Mouse (Mus musculus): ENCODE results near the gene St3gal3. TPM values are rescaled to one million over a fixed set of nuclear protein-coding genes. Genes with fewer than 3 reads are reported as not detected.
A peak's percentile ranks its signal among the peaks of the same experiment; 100 is the strongest.

St3gal3 gene
- polyA plus RNA-seq, 1 experiment, result 71.2 TPM

DNA sequence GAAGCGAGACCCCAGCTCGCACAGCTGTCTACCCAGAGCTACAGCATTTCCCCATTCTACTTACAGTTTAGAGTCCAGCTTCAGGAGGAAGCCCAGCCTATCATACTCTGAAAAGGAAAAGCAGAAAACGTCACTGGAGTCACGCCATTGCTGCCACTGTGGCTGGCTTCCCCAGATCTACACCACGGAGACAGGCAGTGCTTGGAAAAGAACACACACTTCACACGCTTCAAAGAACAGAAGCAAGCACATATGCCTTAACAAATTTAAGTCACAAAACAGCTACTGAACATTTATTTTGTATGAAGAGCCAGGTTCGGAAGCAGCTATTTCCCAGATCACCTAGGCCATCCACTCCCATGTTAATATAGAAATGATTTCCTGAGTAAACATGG, 102.9 kb downstream of the St3gal3 start:
- H3K27ac ChIP-seq (ENCODE audit: insufficient read depth, low read length), result no peak overlapping the region
- peaks cover 8% of the 10 kb centered on the region for H3K4me1 ChIP-seq (ENCODE audit: control insufficient read depth, insufficient read depth, low read length)
- no peaks in the 10 kb centered on the region for H3K27me3 ChIP-seq (ENCODE audit: control insufficient read depth, insufficient read depth, low read length)
- no peak for DNase-seq
- no peak overlapping the region for H3K4me3 ChIP-seq (replicated peaks; ENCODE audit: insufficient read depth, low read depth, low read length)
- TF ChIP-seq CTCF (IDR thresholded peaks at IDR 0.05; ENCODE audit: borderline replicate concordance, insufficient read depth, low read depth, low read length) (no peak), POLR2A (IDR thresholded peaks at IDR 0.05; ENCODE audit: borderline replicate concordance, insufficient read depth, low read length) (no peak)
- WGBS, result 81% methylated on average over 7 of the region's 7 CpGs

DNA sequence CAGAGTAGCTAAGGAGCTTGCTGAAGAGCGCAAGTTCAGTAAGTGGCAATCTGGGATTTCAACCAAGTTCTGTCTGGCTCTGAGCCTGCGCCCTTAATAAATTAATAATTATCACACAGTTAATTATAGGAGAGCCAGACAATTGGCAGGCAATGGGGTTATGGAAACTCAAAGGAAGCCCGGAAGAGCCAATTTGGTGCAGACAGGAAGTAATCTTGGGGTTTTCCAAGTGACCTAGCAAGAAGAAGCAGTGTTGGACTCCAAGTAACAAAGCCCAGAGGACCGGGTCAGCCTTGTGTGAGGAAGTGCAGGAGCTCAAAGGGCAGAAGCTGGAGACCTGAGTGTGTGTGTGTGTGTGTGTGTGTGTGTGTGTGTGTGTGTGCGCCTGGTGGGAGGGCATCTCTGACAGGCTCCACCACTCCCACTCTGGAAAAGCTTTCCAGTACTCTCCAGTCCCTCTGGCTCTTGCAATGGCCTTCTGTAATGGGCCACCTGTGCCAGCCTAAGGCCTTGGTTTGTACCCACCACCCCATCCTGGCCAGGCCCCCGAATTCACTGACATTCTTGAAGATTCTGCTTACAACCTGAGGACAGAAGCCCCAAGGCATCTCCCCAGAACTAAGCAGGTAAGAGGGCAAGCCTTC, 103.5 kb downstream of the St3gal3 start:
- H3K27ac ChIP-seq (ENCODE audit: insufficient read depth, low read length), result no peak overlapping the region
- no peak overlapping the region for H3K4me3 ChIP-seq (replicated peaks; ENCODE audit: insufficient read depth, low read depth, low read length)
- DNase-seq, result peak in 1 of 2 experiments; percentile 38
- no peak for TF ChIP-seq CTCF (IDR thresholded peaks at IDR 0.05; ENCODE audit: borderline replicate concordance, insufficient read depth, low read depth, low read length)
- TF ChIP-seq POLR2A (IDR thresholded peaks at IDR 0.05; ENCODE audit: borderline replicate concordance, insufficient read depth, low read length), result no peak
- H3K4me1 ChIP-seq (ENCODE audit: control insufficient read depth, insufficient read depth, low read length), result peaks cover 8% of the 10 kb centered on the region
- WGBS, result 18% methylated on average over 6 of the region's 6 CpGs
- H3K27me3 ChIP-seq (ENCODE audit: control insufficient read depth, insufficient read depth, low read length), result no peaks in the 10 kb centered on the region

DNA sequence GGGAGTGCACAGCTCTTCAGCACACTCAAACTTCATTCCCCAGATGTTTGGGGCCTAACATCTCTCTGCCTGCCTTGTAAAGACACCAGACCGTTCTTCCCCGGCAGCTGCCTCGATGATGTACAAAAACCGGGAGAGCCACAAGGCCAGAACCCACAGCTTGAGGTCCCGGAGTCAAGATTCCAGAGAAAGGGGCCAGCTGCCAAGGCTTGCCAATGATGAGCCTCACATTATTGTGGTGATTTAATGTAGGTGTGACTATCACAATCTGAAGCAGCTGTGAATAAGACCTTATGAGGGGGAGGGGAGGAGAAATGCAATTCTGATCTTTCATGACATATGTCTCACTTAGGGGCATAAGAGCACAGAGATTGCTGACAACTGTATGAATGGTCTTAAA, 104.4 kb downstream of the St3gal3 start:
- H3K4me3 ChIP-seq (replicated peaks; ENCODE audit: insufficient read depth, low read depth, low read length), result no peak overlapping the region
- H3K27me3 ChIP-seq (ENCODE audit: control insufficient read depth, insufficient read depth, low read length), result no peaks in the 10 kb centered on the region
- no peak for DNase-seq
- 65% methylated on average over 5 of the region's 5 CpGs for WGBS
- TF ChIP-seq CTCF (IDR thresholded peaks at IDR 0.05; ENCODE audit: borderline replicate concordance, insufficient read depth, low read depth, low read length) (no peak), POLR2A (IDR thresholded peaks at IDR 0.05; ENCODE audit: borderline replicate concordance, insufficient read depth, low read length) (no peak)
- peaks cover 8% of the 10 kb centered on the region for H3K4me1 ChIP-seq (ENCODE audit: control insufficient read depth, insufficient read depth, low read length)
- H3K27ac ChIP-seq (ENCODE audit: insufficient read depth, low read length), result no peak overlapping the region

DNA sequence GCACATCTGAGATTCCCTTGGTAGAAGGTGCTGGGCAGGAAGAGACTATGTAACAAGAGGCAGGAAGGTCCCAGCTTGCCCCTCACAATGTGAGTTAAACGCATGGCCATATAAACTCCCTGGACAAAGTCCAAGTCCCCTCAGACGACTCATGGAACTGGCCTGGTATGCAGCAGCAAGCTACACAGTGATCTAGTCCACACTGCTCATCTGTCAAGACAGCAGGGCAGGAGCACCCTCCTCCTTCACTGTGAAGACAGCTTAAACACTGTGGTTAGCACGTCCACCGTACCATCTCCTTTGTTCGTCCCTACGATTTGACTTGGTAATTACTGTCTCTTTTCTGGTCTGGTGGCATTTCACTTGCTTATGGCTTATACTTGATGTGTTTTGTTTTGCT, 104.8 kb downstream of the St3gal3 start:
- DNase-seq, result no peak
- no peak for TF ChIP-seq CTCF (IDR thresholded peaks at IDR 0.05; ENCODE audit: borderline replicate concordance, insufficient read depth, low read depth, low read length)
- TF ChIP-seq POLR2A (IDR thresholded peaks at IDR 0.05; ENCODE audit: borderline replicate concordance, insufficient read depth, low read length), result no peak
- no peaks in the 10 kb centered on the region for H3K27me3 ChIP-seq (ENCODE audit: control insufficient read depth, insufficient read depth, low read length)
- H3K4me3 ChIP-seq (replicated peaks; ENCODE audit: insufficient read depth, low read depth, low read length), result no peak overlapping the region
- peaks cover 8% of the 10 kb centered on the region for H3K4me1 ChIP-seq (ENCODE audit: control insufficient read depth, insufficient read depth, low read length)
- 67% methylated on average over 6 of the region's 6 CpGs for WGBS
- no peak overlapping the region for H3K27ac ChIP-seq (ENCODE audit: insufficient read depth, low read length)

DNA sequence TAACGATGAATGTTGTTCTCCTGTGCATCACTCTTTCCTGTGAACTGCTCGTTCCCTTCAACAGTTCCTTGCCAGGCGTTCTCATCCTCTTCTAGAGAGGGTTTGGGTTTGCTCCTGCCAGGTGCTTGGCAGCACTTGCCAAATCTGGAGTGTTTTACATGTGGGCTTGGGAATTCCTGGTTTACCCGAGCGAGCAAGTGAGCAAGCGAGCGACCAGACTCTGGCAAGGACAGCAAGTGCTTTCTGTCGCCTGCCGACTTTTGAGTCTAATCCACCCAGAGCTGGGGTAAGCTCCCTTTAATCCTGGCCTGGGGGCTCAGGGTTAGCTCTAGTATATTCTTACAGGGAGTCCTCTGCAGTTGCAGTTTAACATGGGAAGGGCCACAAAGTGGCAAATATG, 105.7 kb downstream of the St3gal3 start:
- no peaks in the 10 kb centered on the region for H3K27me3 ChIP-seq (ENCODE audit: control insufficient read depth, insufficient read depth, low read length)
- 60% methylated on average over 9 of the region's 9 CpGs for WGBS
- no peak overlapping the region for H3K4me3 ChIP-seq (replicated peaks; ENCODE audit: insufficient read depth, low read depth, low read length)
- DNase-seq, result no peak
- no peak overlapping the region for H3K27ac ChIP-seq (ENCODE audit: insufficient read depth, low read length)
- TF ChIP-seq CTCF (IDR thresholded peaks at IDR 0.05; ENCODE audit: borderline replicate concordance, insufficient read depth, low read depth, low read length), result no peak
- TF ChIP-seq POLR2A (IDR thresholded peaks at IDR 0.05; ENCODE audit: borderline replicate concordance, insufficient read depth, low read length), result no peak
- H3K4me1 ChIP-seq (ENCODE audit: control insufficient read depth, insufficient read depth, low read length), result peaks cover 8% of the 10 kb centered on the region

DNA sequence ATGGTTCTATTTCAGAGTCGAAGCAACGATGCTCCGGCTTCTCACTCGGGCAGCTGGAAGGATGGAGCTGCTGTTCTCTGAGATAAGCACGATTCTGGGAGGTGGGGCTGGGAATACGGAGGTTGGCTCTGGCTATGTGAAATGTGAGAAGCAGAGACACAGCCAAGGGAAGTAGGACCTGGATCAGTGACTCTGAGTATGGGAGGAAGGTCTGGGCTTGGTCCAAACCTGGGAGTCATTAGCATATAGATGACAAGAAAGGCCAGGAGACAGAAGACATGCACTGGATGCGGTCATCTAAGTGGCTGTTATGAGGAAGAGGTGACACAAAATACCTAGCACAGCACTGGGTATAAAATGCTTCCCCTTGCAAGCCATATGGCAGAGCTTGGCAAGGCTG, 108.8 kb downstream of the St3gal3 start:
- Histone ChIP-seq H3K27me3 (ENCODE audit: control insufficient read depth, insufficient read depth, low read length) (no peaks in the 10 kb centered on the region), H3K4me1 (ENCODE audit: control insufficient read depth, insufficient read depth, low read length) (no peaks in the 10 kb centered on the region; the same call in 1 of the 2 replicates), H3K4me3 (replicated peaks; ENCODE audit: insufficient read depth, low read depth, low read length) (no peak overlapping the region), H3K27ac (ENCODE audit: insufficient read depth, low read length) (no peak overlapping the region)
- WGBS, result 66% methylated on average over 7 of the region's 7 CpGs
- no peak for TF ChIP-seq POLR2A (IDR thresholded peaks at IDR 0.05; ENCODE audit: borderline replicate concordance, insufficient read depth, low read length)
- no peak for TF ChIP-seq CTCF (IDR thresholded peaks at IDR 0.05; ENCODE audit: borderline replicate concordance, insufficient read depth, low read depth, low read length)
- peak in 1 of 2 experiments; percentile 22 for DNase-seq

DNA sequence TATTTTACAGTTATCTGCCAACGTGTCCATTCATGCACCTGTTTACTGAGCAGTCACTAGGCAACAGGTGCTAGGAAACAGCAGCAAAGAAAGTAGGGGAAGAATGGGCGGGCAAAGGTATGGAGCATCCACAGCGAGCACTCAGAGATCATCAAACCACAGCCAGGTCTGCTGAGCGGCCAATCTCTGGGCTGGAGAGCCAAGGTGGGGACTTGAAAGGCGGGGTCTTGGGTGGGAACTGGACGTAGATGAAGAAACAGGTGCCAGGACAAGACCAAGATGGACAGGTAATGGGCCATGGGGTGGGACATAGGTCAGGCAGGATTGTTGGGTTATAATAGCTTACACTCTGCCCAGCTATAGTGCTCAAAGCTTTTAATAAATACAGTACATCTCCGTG, 109.3 kb downstream of the St3gal3 start:
- TF ChIP-seq POLR2A (IDR thresholded peaks at IDR 0.05; ENCODE audit: borderline replicate concordance, insufficient read depth, low read length) (no peak), CTCF (IDR thresholded peaks at IDR 0.05; ENCODE audit: borderline replicate concordance, insufficient read depth, low read depth, low read length) (no peak)
- H3K4me1 ChIP-seq (ENCODE audit: control insufficient read depth, insufficient read depth, low read length), result no peaks in the 10 kb centered on the region; the same call in 1 of the 2 replicates
- H3K27ac ChIP-seq (ENCODE audit: insufficient read depth, low read length), result no peak overlapping the region
- no peaks in the 10 kb centered on the region for H3K27me3 ChIP-seq (ENCODE audit: control insufficient read depth, insufficient read depth, low read length)
- no peak for DNase-seq
- WGBS, result 91% methylated on average over 7 of the region's 7 CpGs
- H3K4me3 ChIP-seq (replicated peaks; ENCODE audit: insufficient read depth, low read depth, low read length), result no peak overlapping the region

DNA sequence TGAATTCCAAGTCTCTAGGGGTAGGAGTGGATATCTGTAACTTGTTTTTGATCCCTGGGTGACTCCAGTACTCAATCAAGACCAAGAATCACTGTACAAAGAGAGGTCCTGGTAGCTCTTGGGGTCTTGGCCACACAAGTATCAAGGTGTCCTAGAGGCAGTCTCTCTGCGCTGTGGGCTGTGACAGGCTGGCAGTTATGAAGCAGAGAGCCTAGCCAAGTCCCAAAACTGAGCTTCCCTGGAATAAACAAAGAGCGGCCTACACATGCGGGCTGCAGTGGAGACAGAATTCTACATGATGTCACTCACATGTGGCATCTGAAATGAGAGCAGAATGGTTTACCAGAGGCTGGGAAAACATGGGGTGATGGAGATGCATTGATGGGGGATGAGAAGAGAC, 111.9 kb downstream of the St3gal3 start:
- Histone ChIP-seq H3K4me1 (ENCODE audit: control insufficient read depth, insufficient read depth, low read length) (no peaks in the 10 kb centered on the region; the same call in 1 of the 2 replicates), H3K27me3 (ENCODE audit: control insufficient read depth, insufficient read depth, low read length) (no peaks in the 10 kb centered on the region), H3K4me3 (replicated peaks; ENCODE audit: insufficient read depth, low read depth, low read length) (no peak overlapping the region), H3K27ac (ENCODE audit: insufficient read depth, low read length) (no peak overlapping the region)
- TF ChIP-seq CTCF (IDR thresholded peaks at IDR 0.05; ENCODE audit: borderline replicate concordance, insufficient read depth, low read depth, low read length), result no peak
- no peak for TF ChIP-seq POLR2A (IDR thresholded peaks at IDR 0.05; ENCODE audit: borderline replicate concordance, insufficient read depth, low read length)
- WGBS, result 90% methylated on average over 3 of the region's 3 CpGs
- no peak for DNase-seq

All from cerebellum, adult 2 months (tissue).